Mouse (Mus musculus): Measurements from ENCODE around the gene Nhlh2. TPM values are rescaled to one million over a fixed set of nuclear protein-coding genes. Genes with fewer than 3 reads are reported as not detected.

Nhlh2 gene
- polyA plus RNA-seq, 1 experiment from 2014 or later: 0.13 TPM

- Histone ChIP-seq H3K4me3 (ENCODE audit: low read depth, low read length) (no peak overlapping the region), H3K9ac (ENCODE audit: low read length) (no peak overlapping the region), H3K27me3 (ENCODE audit: control insufficient read depth, insufficient read depth, low read length) (no peaks in the 10 kb centered on the region), H3K4me1 (ENCODE audit: control insufficient read depth, insufficient read depth, low read length) (no peaks in the 10 kb centered on the region), H3K36me3 (ENCODE audit: control insufficient read depth, insufficient read depth, low read length) (no peaks in the 10 kb centered on the region), H3K27ac (replicated peaks; ENCODE audit: low read depth, low read length) (no peak overlapping the region), H3K4me2 (ENCODE audit: low read depth, severe bottlenecking) (no peak overlapping the region), H3K9me3 (ENCODE audit: control insufficient read depth, low read length) (no peaks in the 10 kb centered on the region)
- whole genome bisulfite sequencing: 89% methylated on average over 8 of the region's 8 CpGs
- DNase-seq (ENCODE audit: low spot score) (no peak), ATAC-seq (ENCODE audit: insufficient number of reproducible peaks, low FRiP score, low TSS enrichment, low read depth) (no peak)
These were observed 24.2 kb upstream of the Nhlh2 start for GRCm38 (mm10) chr3:101985634-101986033.

DNA sequence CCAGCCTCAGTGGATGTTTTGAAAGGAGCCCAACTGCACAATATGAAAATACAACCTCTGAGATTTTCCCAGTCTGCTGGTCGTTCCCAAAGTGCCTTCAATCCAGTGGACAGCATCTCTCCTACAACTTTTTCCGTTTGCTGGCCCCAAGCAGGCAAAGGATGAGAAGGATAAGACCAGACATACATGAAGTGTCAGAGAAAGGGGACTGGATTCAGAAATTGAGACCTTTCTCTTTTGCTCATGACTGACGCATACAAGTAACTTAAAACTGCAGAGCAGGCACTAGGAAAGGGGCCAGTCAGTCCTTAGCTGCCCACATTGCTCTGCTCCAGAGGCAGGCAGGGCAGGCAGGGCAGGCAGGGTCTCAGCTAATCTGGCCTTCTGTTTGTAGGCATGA, 19.7 kb upstream of the Nhlh2 start:
- no peak overlapping the region for H3K4me2 ChIP-seq (ENCODE audit: low read depth, severe bottlenecking)
- H3K36me3 ChIP-seq (ENCODE audit: control insufficient read depth, insufficient read depth, low read length): no peaks in the 10 kb centered on the region
- H3K9me3 ChIP-seq (ENCODE audit: control insufficient read depth, low read length): no peaks in the 10 kb centered on the region
- H3K27ac ChIP-seq (replicated peaks; ENCODE audit: low read depth, low read length): no peak overlapping the region
- no peak overlapping the region for H3K4me3 ChIP-seq (ENCODE audit: low read depth, low read length)
- 63% methylated on average over 3 of the region's 3 CpGs for WGBS
- H3K9ac ChIP-seq (ENCODE audit: low read length): no peak overlapping the region
- DNase-seq (ENCODE audit: low spot score) (no peak), ATAC-seq (ENCODE audit: insufficient number of reproducible peaks, low FRiP score, low TSS enrichment, low read depth) (no peak)
- no peaks in the 10 kb centered on the region for H3K27me3 ChIP-seq (ENCODE audit: control insufficient read depth, insufficient read depth, low read length)
- H3K4me1 ChIP-seq (ENCODE audit: control insufficient read depth, insufficient read depth, low read length): no peaks in the 10 kb centered on the region

DNA sequence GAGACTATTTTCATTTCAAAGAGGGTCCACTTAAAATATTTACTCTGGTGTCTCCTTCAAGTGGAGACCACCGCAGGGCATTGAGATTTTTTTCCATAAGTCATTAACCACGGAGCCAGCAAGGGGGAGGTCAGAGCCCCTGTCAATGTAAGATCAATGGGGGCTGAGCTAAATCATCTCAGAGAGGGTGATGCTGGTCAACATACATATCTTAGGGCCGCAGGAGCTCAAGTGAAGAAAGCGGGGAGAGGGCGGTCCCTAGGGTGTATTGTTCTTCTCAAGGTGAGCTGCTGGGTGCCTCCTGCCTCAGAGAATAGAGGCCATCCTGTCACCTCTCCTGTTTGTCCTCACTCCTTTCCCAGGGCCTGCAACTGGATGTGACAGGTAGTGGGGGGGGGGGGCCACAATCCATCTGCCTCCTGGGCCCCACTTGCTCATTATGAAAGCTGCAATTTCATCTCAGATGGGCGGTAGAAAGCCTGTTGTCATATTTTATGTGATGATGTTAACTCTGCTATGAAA, 18.8 kb upstream of the Nhlh2 start:
- no peak overlapping the region for H3K4me2 ChIP-seq (ENCODE audit: low read depth, severe bottlenecking)
- no peak overlapping the region for H3K9ac ChIP-seq (ENCODE audit: low read length)
- H3K27ac ChIP-seq (replicated peaks; ENCODE audit: low read depth, low read length): no peak overlapping the region
- ATAC-seq (ENCODE audit: insufficient number of reproducible peaks, low FRiP score, low TSS enrichment, low read depth) (no peak), DNase-seq (ENCODE audit: low spot score) (no peak)
- no peaks in the 10 kb centered on the region for H3K9me3 ChIP-seq (ENCODE audit: control insufficient read depth, low read length)
- H3K4me1 ChIP-seq (ENCODE audit: control insufficient read depth, insufficient read depth, low read length): no peaks in the 10 kb centered on the region
- H3K27me3 ChIP-seq (ENCODE audit: control insufficient read depth, insufficient read depth, low read length): no peaks in the 10 kb centered on the region
- WGBS: 58% methylated on average over 6 of the region's 6 CpGs
- H3K36me3 ChIP-seq (ENCODE audit: control insufficient read depth, insufficient read depth, low read length): no peaks in the 10 kb centered on the region
- no peak overlapping the region for H3K4me3 ChIP-seq (ENCODE audit: low read depth, low read length)

GRCm38 (mm10) chr3:101997851-101998250, 12.0 kb upstream of the Nhlh2 start:
- Histone ChIP-seq H3K4me2 (ENCODE audit: low read depth, severe bottlenecking) (no peak overlapping the region), H3K4me3 (ENCODE audit: low read depth, low read length) (no peak overlapping the region), H3K27me3 (ENCODE audit: control insufficient read depth, insufficient read depth, low read length) (no peaks in the 10 kb centered on the region), H3K4me1 (ENCODE audit: control insufficient read depth, insufficient read depth, low read length) (no peaks in the 10 kb centered on the region), H3K9ac (ENCODE audit: low read length) (no peak overlapping the region), H3K9me3 (ENCODE audit: control insufficient read depth, low read length) (no peaks in the 10 kb centered on the region), H3K27ac (replicated peaks; ENCODE audit: low read depth, low read length) (no peak overlapping the region), H3K36me3 (ENCODE audit: control insufficient read depth, insufficient read depth, low read length) (no peaks in the 10 kb centered on the region)
- ATAC-seq (ENCODE audit: insufficient number of reproducible peaks, low FRiP score, low TSS enrichment, low read depth) (no peak), DNase-seq (ENCODE audit: low spot score) (no peak)
- 85% methylated on average over 3 of the region's 3 CpGs for WGBS

GRCm38 (mm10) chr3:102010681-102011317, 923 bp downstream of the Nhlh2 start:
- Histone ChIP-seq H3K4me1 (ENCODE audit: control insufficient read depth, insufficient read depth, low read length) (peaks cover 4% of the 10 kb centered on the region), H3K4me3 (ENCODE audit: low read depth, low read length) (no peak overlapping the region), H3K27ac (replicated peaks; ENCODE audit: low read depth, low read length) (no peak overlapping the region), H3K4me2 (ENCODE audit: low read depth, severe bottlenecking) (no peak overlapping the region), H3K9me3 (ENCODE audit: control insufficient read depth, low read length) (no peaks in the 10 kb centered on the region), H3K27me3 (ENCODE audit: control insufficient read depth, insufficient read depth, low read length) (peaks cover 35% of the 10 kb centered on the region), H3K36me3 (ENCODE audit: control insufficient read depth, insufficient read depth, low read length) (no peaks in the 10 kb centered on the region), H3K9ac (ENCODE audit: low read length) (no peak overlapping the region)
- ATAC-seq (ENCODE audit: insufficient number of reproducible peaks, low FRiP score, low TSS enrichment, low read depth): no peak
- WGBS: 5% methylated on average over 24 of the region's 24 CpGs
- DNase-seq (ENCODE audit: low spot score): peak; percentile 43

DNA sequence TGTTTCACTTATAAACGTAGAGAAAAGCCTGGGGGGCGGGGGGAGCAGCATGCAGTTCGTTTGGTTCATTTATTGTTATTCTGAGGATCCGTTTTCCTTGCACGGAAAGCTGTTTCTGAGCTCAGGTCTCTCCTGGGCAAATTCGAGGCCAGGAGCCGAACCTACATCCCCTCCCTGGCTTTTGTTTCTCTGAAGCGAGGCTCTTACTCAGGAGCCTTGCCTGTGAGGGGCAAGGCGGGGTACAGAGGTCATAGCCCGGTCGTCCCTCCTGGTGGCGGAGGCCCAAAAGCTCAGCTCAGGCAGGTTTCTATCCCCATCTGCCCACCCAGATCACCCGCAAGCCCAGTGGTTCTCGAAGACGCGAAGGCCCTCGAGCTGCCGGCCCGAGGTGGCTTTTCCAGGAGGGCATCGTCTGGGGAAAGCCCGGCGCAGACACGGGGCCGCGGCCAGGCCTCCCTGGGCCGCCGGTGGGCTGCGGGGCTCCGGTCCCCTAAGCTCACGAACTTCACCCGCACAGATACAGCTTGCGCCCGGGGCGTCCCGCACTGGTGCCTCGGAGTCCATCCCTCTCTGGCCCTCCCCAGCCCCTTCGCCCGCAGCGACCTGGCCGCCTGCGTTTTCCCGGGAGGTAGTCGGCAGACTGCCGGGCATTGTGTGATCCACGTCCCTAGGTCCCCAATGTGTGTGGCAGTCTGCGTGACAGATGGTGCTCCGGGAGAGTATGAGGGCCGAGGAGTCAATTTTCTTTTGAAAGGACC, 1.6 kb downstream of the Nhlh2 start:
- H3K36me3 ChIP-seq (ENCODE audit: control insufficient read depth, insufficient read depth, low read length): no peaks in the 10 kb centered on the region
- no peaks in the 10 kb centered on the region for H3K9me3 ChIP-seq (ENCODE audit: control insufficient read depth, low read length)
- no peak overlapping the region for H3K27ac ChIP-seq (replicated peaks; ENCODE audit: low read depth, low read length)
- no peak for ATAC-seq (ENCODE audit: insufficient number of reproducible peaks, low FRiP score, low TSS enrichment, low read depth)
- H3K4me2 ChIP-seq (ENCODE audit: low read depth, severe bottlenecking): peak overlapping the region; percentile 54
- 1% methylated on average over 48 of the region's 48 CpGs for WGBS
- H3K4me3 ChIP-seq (ENCODE audit: low read depth, low read length): peak overlapping the region; percentile 25
- peak; percentile 72 for DNase-seq (ENCODE audit: low spot score)
- peaks cover 4% of the 10 kb centered on the region for H3K4me1 ChIP-seq (ENCODE audit: control insufficient read depth, insufficient read depth, low read length)
- no peak overlapping the region; the same call in 1 of the 2 replicates for H3K9ac ChIP-seq (ENCODE audit: low read length)
- peaks cover 35% of the 10 kb centered on the region for H3K27me3 ChIP-seq (ENCODE audit: control insufficient read depth, insufficient read depth, low read length)

GRCm38 (mm10) chr3:102012076-102012610, 2.3 kb downstream of the Nhlh2 start:
- Histone ChIP-seq H3K4me1 (ENCODE audit: control insufficient read depth, insufficient read depth, low read length) (peaks cover 4% of the 10 kb centered on the region), H3K4me2 (ENCODE audit: low read depth, severe bottlenecking) (peak overlapping the region; percentile 54), H3K9ac (ENCODE audit: low read length) (no peak overlapping the region), H3K27ac (replicated peaks; ENCODE audit: low read depth, low read length) (no peak overlapping the region), H3K9me3 (ENCODE audit: control insufficient read depth, low read length) (no peaks in the 10 kb centered on the region), H3K4me3 (ENCODE audit: low read depth, low read length) (peak overlapping the region; percentile 25), H3K27me3 (ENCODE audit: control insufficient read depth, insufficient read depth, low read length) (peaks cover 35% of the 10 kb centered on the region), H3K36me3 (ENCODE audit: control insufficient read depth, insufficient read depth, low read length) (no peaks in the 10 kb centered on the region)
- WGBS: 5% methylated on average over 23 of the region's 23 CpGs
- DNase-seq (ENCODE audit: low spot score): no peak
- ATAC-seq (ENCODE audit: insufficient number of reproducible peaks, low FRiP score, low TSS enrichment, low read depth): no peak

- Histone ChIP-seq H3K27me3 (ENCODE audit: control insufficient read depth, insufficient read depth, low read length) (peaks cover 35% of the 10 kb centered on the region), H3K36me3 (ENCODE audit: control insufficient read depth, insufficient read depth, low read length) (no peaks in the 10 kb centered on the region), H3K27ac (replicated peaks; ENCODE audit: low read depth, low read length) (no peak overlapping the region), H3K9me3 (ENCODE audit: control insufficient read depth, low read length) (no peaks in the 10 kb centered on the region), H3K4me3 (ENCODE audit: low read depth, low read length) (peak overlapping the region; percentile 25), H3K9ac (ENCODE audit: low read length) (no peak overlapping the region), H3K4me1 (ENCODE audit: control insufficient read depth, insufficient read depth, low read length) (peaks cover 4% of the 10 kb centered on the region), H3K4me2 (ENCODE audit: low read depth, severe bottlenecking) (peak overlapping the region; percentile 54)
- DNase-seq (ENCODE audit: low spot score): peak; percentile 68
- WGBS: 2% methylated on average over 53 of the region's 53 CpGs
- ATAC-seq (ENCODE audit: insufficient number of reproducible peaks, low FRiP score, low TSS enrichment, low read depth): no peak
These were observed 2.8 kb downstream of the Nhlh2 start for GRCm38 (mm10) chr3:102012611-102013211.
